Mouse (Mus musculus): Measurements from ENCODE around the gene Olfr869.

Olfr869 gene

GRCm38 (mm10) chr9:20128709-20129108 lies at the start of gene Olfr869:
Gene Olfr869, plus strand, starts transcription at chr9:20129009.
- no peak for TF ChIP-seq GATA4 (IDR thresholded peaks at IDR 0.05; ENCODE audit: insufficient replicate concordance, low read length)

GRCm38 (mm10) chr9:20098326-20098725 lies 30.5 kb upstream of the Olfr869 start, which contains the start of gene Olfr868:
Gene Olfr868, plus strand, starts transcription at chr9:20098626.
- no peak for TF ChIP-seq GATA4 (IDR thresholded peaks at IDR 0.05; ENCODE audit: insufficient replicate concordance, low read length)

- TF ChIP-seq GATA4 (IDR thresholded peaks at IDR 0.05; ENCODE audit: insufficient replicate concordance, low read length) = no peak
Measured at GRCm38 (mm10) chr9:20149706-20150105, 20.9 kb downstream of the Olfr869 start.

- no peak for TF ChIP-seq GATA4 (IDR thresholded peaks at IDR 0.05; ENCODE audit: insufficient replicate concordance, low read length)
Measured at GRCm38 (mm10) chr9:20173957-20174356, 45.1 kb downstream of the Olfr869 start, which contains the start of gene Olfr870. Gene Olfr870, minus strand, starts transcription at chr9:20174057.

GRCm38 (mm10) chr9:20179463-20179862 lies 50.7 kb downstream of the Olfr869 start:
- TF ChIP-seq GATA4 (IDR thresholded peaks at IDR 0.05; ENCODE audit: insufficient replicate concordance, low read length) = no peak

All from liver, adult (tissue).